Mouse (Mus musculus) thymus, postnatal 4 days (tissue): ENCODE measurements at regions not wholly inside any gene's neighbourhood (a gene's known extent, or its start where the extent isn't known, plus 50 kb on each side); places are given as distances from the start of the nearest gene placed in this dataset.
A peak's percentile ranks its signal among the peaks of the same experiment; 100 is the strongest.

Experiments
- DNase-seq: peaks from one replicate; pipeline ENCODE4 v3.0.0; 2021

GRCm38 (mm10) chr7:111322901-111323300, 240.1 kb upstream of the Eif4g2 start:
- DNase-seq: no peak

GRCm38 (mm10) chr7:111319917-111320316, 237.1 kb upstream of the Eif4g2 start:
- DNase-seq: no peak

DNA sequence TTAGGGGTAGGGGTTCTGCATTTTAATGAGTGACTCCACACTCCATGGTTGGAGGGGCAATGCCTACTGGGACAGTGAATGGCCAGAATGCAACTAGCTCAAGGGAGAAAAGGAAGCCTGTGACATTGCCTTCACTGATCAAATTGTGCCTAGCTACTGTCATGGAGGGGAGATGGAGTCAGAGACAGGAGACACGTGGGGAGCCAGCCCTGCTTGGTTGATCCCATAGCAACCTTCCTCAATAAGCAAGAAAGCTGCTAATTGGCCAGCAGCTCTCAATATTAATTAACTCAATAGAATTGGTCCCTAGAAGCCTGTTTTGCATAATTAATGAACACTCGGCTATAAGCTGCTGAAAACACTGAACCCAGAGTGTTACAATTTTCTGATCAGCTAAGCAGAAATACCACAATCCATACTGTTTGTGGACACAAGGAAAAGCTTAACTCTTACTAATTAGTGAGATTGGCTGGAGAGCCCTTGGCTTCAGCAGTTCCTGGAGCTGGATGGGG, 233.7 kb upstream of the Eif4g2 start:
- DNase-seq: no peak

- no peak for DNase-seq
Measured at GRCm38 (mm10) chr7:111313921-111314320, 231.1 kb upstream of the Eif4g2 start.

GRCm38 (mm10) chr7:111305196-111305595, 222.4 kb upstream of the Eif4g2 start:
- peak; percentile 37 for DNase-seq

DNA sequence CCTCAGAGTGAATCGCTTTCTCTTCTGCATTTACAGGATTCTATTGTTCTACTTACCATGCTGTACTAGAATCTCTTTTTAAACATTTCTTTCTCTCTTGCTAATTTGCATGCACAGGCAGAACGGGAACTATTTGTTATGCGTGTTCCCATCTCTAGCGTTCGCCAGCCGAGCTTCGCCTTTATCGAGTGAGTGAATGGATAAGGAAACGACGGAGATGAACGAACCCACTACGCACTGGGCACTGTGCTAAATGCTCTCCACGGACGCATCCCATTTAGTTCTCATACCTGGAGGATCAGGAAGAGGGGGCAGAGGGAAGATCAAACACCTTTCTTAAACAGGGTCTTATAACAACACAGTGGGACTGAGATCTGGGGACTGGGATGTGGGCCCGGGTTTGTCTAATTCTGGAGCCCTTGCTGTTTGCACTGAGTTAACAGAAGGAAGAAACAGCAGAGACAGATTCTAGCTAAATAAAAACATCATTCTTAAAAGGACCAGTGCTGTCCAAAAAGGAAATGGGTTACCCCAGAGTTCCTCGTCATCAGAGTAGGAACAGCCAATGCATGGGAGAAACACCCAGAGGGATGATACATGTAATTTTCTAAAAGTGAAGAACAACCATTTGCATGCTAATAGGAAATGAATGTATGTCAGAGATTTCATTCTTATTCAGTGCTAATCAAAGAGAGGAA, 219.1 kb upstream of the Eif4g2 start:
- DNase-seq: no peak

DNA sequence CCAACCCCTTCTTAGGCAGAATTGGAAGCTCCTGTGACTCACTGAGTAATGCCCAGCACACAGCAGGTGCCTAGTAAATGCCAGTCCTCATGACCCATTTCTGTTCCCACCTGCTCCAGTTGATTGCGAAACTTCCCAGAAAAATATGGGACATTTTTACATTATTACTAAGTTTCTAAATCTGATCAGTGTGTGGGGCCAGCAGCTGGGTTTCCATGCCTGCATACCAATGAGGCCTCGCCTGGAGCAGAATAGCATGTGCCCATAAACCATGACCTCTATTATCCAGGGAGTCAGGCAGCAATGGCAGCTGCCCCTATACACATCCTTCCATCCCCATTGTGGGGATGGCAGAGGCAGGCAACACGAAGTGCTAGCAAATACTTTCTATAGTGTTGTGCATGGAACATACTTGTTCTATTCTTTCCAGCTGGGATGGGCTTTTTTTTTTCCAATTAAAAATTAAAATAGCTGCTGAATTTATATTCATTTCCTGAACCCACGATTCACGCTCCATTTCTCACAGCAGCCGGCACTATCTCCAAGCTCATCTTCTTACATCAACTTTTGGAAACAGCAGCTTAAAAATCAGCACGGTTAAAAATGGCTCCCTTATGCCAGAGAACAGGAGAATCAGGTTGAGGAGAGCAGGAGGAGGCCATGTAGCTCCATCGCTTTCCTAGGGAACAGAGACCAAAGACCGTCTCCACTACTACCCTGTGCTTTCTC, 214.5 kb upstream of the Eif4g2 start:
- no peak for DNase-seq

GRCm38 (mm10) chr7:111283411-111283955, 200.7 kb upstream of the Eif4g2 start:
- DNase-seq: no peak

- DNase-seq: no peak
Measured at GRCm38 (mm10) chr7:111282314-111282713, 199.5 kb upstream of the Eif4g2 start.

DNA sequence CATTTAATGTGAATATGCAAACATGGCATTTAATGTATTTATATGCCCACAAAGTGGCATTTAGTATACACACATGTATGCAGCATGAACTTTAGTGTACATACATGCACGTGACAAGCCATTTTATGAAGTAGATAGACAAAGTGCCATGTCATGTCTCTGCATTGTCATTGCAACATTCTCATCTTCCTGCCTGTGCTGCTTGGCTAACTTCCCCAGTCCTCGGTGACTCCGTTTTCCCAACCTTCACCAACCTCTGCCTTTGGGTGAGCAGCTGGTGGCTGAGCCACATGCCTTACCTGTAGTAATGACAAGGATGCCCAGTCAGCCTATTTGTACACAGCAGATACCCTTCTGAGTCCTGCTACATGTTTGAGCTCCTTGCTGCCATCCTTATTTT, 194.9 kb upstream of the Eif4g2 start:
- DNase-seq: no peak

GRCm38 (mm10) chr7:111273839-111274238, 191.0 kb upstream of the Eif4g2 start:
- DNase-seq: no peak

DNA sequence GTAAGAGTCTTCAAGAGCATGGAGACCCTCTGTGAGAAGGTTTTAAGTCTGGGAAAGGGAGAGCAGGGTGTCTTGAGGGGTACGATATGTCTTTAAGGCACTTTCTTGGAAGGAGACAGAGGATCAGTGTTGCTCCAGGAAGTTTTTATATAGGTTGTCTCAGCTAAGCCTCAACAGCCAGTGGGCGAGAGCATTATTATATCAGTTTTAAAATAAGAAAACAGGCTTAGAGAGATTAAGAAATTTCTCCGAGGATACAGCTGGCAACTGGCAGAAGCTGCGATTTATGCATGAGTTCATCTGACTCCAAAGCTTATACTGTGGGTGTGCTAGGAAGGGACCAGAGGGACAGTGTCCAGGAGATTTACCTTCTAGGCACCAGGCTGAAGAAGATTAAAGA, 188.0 kb upstream of the Eif4g2 start:
- no peak for DNase-seq

DNA sequence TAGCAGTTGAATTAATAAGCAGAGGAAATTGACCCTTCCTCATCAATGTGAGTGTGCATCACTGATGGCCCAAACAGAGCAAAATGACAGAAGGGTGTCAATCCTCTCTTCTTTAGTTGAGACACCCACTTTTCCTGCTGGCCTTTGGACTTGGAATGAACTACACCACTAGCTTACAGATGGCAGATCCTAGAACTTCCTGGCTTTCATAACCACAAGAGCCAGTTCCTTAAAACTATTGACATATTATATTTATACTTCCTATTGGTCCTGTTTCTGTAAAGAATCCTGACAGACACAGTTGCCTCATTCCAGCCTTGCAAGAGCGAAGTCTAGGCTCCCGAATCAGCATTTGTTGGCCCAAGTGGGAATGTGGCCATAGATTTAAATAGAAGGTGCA, 185.4 kb upstream of the Eif4g2 start:
- no peak for DNase-seq

DNA sequence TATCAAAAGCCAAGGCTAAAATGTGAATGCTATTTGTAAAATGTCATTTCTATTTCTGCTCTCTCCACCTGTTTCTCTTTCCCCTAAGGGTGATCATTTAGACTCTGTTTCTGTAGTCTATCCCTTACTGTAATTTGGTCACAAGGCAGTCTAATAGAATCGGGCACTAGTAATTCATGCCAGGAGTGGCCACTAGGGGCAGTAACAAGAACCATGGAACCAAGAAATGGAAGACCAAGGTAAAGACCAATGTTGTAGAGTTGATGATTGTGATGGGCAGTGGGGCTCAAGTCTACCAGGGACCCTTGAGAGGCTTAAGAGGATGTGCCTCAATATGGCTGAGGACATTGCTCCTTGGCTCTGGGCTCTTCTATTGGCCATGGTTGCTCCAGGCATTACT, 180.5 kb upstream of the Eif4g2 start:
- DNase-seq: peak; percentile 30

GRCm38 (mm10) chr7:111259630-111260574, 177.1 kb upstream of the Eif4g2 start:
- no peak for DNase-seq

DNA sequence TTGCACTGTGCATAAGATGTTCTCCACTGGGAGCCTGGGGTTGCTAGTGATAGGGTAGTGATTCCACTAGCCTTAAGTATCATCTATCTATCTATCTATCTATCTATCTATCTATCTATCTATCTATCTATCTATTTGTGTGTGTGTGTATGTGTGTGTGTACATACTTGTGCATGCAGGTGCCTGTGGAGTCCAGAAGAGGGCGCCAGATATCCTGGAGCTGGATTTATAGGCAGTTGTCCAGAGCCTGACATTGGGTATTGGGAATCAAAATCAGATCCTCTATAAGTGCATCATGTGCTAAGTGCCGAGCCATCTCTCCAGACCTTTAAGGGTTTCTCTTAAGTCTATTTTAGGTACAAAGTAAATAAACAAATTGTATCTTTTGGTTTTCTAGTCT, 175.0 kb upstream of the Eif4g2 start:
- DNase-seq: no peak

GRCm38 (mm10) chr7:111256199-111256598, 173.4 kb upstream of the Eif4g2 start:
- DNase-seq: no peak

- DNase-seq: peak; percentile 85
Measured at GRCm38 (mm10) chr7:111249606-111250005, 166.8 kb upstream of the Eif4g2 start.

GRCm38 (mm10) chr7:111245488-111245887, 162.7 kb upstream of the Eif4g2 start:
- DNase-seq: no peak

DNA sequence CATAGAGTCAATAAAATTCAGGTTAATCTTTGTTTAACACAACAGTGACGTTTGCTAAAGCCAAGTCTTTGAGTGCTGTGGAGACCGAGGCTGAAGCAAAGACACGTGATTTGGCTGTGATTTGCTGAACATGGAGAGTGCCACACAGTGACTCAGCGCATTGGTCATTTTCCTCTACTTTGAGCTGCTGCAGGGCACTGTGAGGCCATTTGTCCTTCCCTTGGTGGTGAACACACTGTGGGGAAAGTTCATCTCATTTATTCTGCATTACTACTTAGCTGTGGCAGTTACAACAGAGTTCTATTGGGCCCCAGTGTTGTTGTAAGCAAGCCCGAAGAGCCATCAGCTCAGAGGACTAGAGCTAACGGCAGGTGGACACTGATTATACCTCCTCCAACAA, 162.2 kb upstream of the Eif4g2 start:
- no peak for DNase-seq

DNA sequence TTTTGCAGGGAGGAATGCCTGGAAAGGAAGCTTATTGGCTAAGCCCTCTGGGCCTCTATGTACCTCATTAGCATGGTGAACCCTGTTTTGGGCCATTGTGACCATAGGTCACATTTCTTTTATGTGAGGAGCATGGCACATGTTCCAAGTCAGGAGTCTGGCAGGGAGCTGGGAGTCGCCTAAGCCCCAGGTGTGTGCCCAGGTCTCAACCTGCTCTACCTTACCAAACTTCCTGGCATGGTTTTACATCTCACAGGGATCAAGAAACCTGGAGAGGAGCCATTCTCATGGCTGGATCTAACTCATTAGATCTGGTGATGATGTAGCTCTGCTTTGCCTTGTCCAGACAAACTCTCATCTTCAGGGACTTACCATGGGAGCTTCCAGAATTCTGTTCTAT, 161.0 kb upstream of the Eif4g2 start:
- DNase-seq: no peak

DNA sequence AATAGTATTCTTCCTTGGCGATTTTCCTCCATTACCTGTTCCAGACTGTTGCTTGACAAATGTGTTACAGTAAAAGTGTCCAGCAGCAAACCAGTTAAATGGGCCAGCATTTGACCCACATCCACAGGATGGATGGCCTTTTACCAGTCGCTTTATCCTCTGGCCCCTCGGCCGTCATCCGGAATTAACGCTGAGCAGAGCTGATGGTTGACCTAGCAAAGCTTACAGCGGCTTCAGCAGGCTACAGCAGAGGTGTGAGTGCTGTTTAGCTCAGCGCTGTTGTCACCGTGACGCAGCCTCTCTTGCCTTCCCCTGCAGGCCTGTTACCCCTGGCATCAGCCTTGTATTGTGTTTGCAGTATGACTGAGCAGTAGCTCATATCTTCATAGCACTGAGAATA, 159.8 kb upstream of the Eif4g2 start:
- DNase-seq: no peak

GRCm38 (mm10) chr7:111241538-111241937, 158.7 kb upstream of the Eif4g2 start:
- peak; percentile 43 for DNase-seq
